Mouse (Mus musculus) testis, postnatal 14 days (tissue): ENCODE data around the gene Retreg1.

ENCODE experiments used
- DNase-seq: peaks from one replicate; pipeline ENCODE4 v3.0.0; 2021; ENCODE audit warnings: low spot score

Retreg1 gene

GRCm38 (mm10) chr15:25843086-25843991, at the start of gene Retreg1:
Retreg1 (plus strand) TSS chr15:25843180.
- DNase-seq, result peak; percentile 45

- DNase-seq, result no peak
Observed at GRCm38 (mm10) chr15:25794123-25794522, 48.9 kb upstream of the Retreg1 start.

GRCm38 (mm10) chr15:25795496-25795895, 47.5 kb upstream of the Retreg1 start:
- DNase-seq, result no peak

- no peak for DNase-seq
Observed at GRCm38 (mm10) chr15:25796353-25796752, 46.6 kb upstream of the Retreg1 start.

GRCm38 (mm10) chr15:25797179-25797578, 45.8 kb upstream of the Retreg1 start:
- DNase-seq, result no peak

DNA sequence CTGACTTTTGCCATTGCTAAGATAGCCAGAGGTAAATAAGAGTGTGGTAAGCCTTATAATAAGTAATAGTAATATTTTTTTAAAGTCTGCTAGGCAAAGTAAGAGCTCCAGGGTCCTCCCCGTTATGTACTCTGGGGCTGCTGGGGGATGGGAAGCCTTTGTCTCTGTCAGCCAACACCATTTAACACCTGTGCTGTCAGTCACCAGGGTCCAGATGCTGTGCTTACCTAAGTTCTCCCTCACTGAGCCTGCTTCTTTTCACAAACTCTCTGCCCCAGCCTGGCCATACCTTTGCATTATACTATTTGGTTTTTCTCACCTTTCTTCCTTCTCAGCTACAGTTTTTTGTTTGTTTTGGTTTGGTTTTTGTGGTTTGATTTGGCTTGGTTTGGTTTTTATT, 45.1 kb upstream of the Retreg1 start:
- no peak for DNase-seq

DNA sequence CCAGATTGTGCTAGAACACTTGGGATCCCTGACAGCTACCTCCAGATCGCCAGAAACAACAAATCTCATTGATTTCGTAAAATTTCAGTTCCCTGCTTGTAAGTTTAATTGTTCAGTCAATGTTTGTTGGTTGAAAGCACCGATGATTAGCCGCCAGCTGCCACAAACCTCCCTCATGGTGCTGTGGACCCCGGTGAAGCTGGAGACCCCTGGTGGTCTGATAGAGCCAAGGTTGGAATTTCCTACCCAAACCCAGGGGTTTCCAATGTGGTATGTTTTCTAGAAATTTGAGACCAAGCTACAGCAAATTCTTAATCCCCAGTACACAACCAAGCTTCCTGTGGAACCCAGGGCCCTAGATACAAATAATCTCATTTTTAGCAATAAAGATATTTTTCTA, 41.3 kb upstream of the Retreg1 start:
- no peak for DNase-seq

GRCm38 (mm10) chr15:25802194-25802593, 40.8 kb upstream of the Retreg1 start:
- no peak for DNase-seq

DNA sequence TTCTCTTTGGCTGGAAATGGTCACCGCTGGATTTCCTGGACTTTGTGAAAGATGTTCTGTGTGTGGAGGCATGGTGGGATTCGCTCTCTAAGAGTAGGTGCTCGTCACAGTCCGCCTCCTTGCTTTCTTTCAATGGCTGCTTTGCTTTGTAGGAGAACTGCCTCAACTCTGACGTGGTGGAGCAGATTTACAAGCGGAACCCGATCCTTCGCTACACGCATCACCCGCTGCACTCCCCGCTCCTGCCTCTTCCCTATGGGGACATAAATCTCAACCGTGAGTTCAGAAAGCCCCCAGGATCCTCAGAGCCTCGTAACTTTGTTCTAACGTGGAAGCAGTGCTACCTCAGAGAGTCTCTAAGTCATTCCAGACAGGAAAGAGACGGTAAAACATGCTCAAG, 39.9 kb upstream of the Retreg1 start:
- no peak for DNase-seq

- peak; percentile 46 for DNase-seq
Observed at GRCm38 (mm10) chr15:25805336-25806110, 37.5 kb upstream of the Retreg1 start.

- no peak for DNase-seq
Observed at GRCm38 (mm10) chr15:25806363-25806762, 36.6 kb upstream of the Retreg1 start.

DNA sequence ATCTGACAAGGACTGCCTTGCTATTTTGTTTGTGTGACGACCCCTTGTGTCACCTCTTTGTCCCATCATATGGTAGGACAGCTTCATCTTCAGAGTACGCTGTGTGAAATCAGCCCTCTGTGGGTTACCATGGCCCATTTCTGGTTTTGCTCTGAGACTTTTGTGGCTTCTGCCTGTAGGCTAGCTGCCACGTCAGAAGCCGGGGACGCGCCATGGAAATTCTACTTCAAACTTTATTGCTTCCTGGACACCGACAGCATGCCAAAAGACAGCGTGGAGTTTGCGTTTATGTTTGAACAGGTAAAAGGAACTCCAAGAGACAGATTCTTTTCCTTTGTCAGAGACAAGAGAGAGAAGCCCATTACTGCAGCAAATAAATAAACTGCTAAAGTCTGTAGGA, 36.1 kb upstream of the Retreg1 start:
- no peak for DNase-seq

DNA sequence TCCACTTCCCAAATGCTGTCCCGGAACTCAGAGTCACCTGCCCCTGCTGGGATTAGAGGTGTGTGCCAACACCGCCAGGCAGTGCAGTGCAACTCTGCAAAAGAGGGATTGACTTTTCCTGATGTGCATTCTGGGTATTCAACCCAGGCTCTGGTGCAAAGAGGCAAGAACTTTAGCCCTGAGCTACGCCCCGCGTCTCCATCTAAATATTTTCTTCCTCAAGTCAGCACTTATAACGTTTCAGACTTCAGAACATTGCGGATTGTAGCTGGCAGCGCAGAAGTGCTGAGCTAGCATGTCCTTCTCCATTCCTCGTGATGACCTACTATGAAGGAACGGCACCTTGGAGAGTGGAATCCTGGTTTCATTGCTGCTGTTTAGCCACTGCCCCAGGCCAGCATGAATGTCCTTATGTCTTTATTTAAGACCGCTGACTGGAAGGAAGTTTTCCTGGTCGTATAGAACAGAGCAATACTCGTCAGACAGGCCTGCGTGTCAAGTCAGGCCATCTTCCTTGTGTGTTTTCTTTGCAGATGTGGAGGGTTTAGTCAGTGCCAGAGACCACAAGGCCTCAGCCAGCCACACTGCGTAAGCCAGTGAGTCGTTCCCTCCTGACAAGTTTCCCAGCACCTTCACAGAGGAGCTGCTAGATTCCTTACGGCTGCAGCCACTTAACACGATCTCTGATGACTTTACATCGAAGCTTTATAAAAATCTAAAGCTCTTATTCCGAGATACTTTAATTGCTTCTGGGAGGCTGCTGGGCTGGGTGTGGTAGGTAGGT, 34.1 kb upstream of the Retreg1 start:
- no peak for DNase-seq

DNA sequence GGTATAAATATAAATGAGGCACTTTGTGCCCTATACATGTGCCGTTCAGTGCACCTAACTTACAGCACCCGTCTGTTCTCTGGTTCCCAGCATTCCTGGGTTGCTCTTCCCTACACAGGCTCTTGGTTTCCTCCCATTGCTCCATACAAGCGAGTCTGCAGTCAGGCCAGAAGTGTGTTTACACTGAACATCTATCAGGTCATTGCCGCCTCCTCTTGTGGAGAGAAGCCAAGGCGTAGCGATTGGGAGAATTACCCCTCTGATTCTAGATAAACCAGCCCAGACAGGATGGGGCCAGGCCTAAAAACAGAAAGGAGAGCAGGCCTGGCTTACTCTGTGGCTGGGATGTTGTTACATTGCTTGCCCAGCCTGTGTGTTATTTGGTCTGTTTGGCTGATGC, 33.3 kb upstream of the Retreg1 start:
- DNase-seq, result no peak

GRCm38 (mm10) chr15:25811834-25812250, 31.1 kb upstream of the Retreg1 start:
- DNase-seq, result no peak

DNA sequence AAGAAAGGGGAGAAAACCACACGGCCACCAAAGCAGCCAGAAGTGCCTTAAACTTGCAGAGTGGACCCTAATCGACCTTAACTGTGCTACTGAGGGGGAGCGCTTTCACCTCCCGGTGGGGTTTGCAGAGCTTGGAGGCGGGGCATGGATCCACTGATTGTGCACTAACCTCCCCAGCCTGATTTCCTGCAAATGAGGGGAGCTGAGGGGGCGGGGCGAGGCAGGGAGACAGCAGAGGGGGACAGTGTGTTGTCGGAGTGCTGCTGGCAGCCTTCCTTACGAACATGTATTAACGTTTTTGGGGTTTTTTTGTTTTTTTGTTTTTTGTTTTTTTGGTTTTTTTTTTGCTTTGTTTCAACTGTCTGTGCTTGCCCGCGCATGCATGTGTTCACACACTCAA, 30.5 kb upstream of the Retreg1 start:
- DNase-seq, result no peak

GRCm38 (mm10) chr15:25814535-25814934, 28.4 kb upstream of the Retreg1 start:
- no peak for DNase-seq

DNA sequence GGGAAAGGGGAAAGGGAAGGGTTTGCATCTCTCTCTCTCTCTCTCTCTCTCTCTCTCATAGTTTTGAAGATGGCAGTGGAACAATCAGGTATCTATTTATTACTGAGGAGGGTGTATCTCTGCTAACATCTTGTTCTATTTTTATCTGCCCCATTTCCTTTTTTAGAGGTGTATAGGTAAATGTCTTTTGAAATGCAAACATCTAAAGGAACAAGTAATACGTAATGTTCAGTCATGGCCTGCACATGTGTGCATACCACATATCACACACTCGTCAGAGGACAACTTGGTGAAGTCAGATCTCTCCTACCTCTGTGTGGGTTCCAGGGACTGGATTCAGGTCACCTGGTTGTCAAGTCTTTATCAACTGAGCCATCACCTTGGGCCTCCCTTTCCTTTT, 25.8 kb upstream of the Retreg1 start:
- DNase-seq, result no peak

DNA sequence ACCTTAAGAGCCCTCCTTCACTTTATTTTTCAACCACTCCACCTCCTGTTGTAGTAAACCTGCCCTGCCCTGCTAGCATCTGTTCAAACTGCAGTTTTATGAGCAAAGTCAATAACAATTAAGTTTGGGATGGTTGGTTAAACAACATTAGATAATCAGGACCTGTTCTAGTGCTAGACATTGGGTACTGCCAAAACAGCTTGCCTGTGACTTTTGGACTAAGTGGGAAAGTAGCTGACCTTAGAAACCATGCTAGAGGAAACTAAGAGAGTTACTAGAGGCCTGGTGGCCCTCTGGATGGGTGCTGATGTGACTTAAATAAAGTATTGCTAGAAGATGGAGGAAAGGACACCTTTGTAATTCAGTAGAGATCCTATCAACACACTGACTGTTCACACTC, 21.0 kb upstream of the Retreg1 start:
- no peak for DNase-seq

- no peak for DNase-seq
Observed at GRCm38 (mm10) chr15:25822656-25823055, 20.3 kb upstream of the Retreg1 start.

GRCm38 (mm10) chr15:25826531-25826961, 16.4 kb upstream of the Retreg1 start:
- no peak for DNase-seq

GRCm38 (mm10) chr15:25828464-25828863, 14.5 kb upstream of the Retreg1 start:
- DNase-seq, result no peak
